Mouse (Mus musculus) embryonic fibroblast, embryonic 13.5 days (primary cell): ENCODE data around the gene Gm17606.

ENCODE experiments used
- CTCF ChIP-seq: IDR thresholded peaks from 2 replicates; pipeline ENCODE4 v1.5.1; 2011; ENCODE audit warnings: mild to moderate bottlenecking, control low read depth, low read length, moderate library complexity, borderline replicate concordance; ENCODE audit not compliant: insufficient read depth
- POLR2A ChIP-seq: IDR thresholded peaks from 2 replicates; pipeline ENCODE4 v1.6.1; 2011; ENCODE audit warnings: low read depth, mild to moderate bottlenecking, control low read depth, low read length, moderate library complexity

- TF ChIP-seq CTCF = no peak
- no peak for TF ChIP-seq POLR2A
Measured at GRCm38 (mm10) chr14:54685471-54685870, 44.7 kb downstream of the Gm17606 start.
